Mouse (Mus musculus): ENCODE results near the gene Thap12.

GRCm38 (mm10) chr7:98767261-98767660 is 64.4 kb downstream of the Thap12 start:
- TF ChIP-seq CTCF (IDR thresholded peaks at IDR 0.05; ENCODE audit: low read depth, low read length) (no peak), POLR2A (IDR thresholded peaks at IDR 0.05; ENCODE audit: borderline replicate concordance, low read depth, low read length) (no peak)

Measured in bone marrow macrophage, adult 2 months (primary cell).